Mouse (Mus musculus) heart, adult 2 months (tissue): ENCODE measurements around the gene Rpl18a. TPM values are rescaled to one million over a fixed set of nuclear protein-coding genes. Genes with fewer than 3 reads are reported as not detected.

Experiments
- DNase-seq, 2 experiments: peaks; one replicate each; pipeline ENCODE4 v3.0.0; 2021
- H3K27ac ChIP-seq: fragments of 200-600 bp; 2 replicates; pipeline ENCODE4 v1.8.1; 2022
- H3K27me3 ChIP-seq: fragments of 200-500 bp; 2 replicates; pipeline ENCODE4 v1.6.1; 2012; ENCODE audit warnings: mild to moderate bottlenecking, low read length, inconsistent platforms, mixed read lengths; ENCODE audit not compliant: control insufficient read depth, insufficient read depth
- H3K36me3 ChIP-seq: fragments of 200-500 bp; 2 replicates; pipeline ENCODE4 v1.6.1; 2012; ENCODE audit warnings: low read length, inconsistent platforms; ENCODE audit not compliant: control insufficient read depth, insufficient read depth
- H3K4me1 ChIP-seq: fragments of 200-500 bp; 2 replicates; pipeline ENCODE4 v1.6.1; 2011; ENCODE audit warnings: low read length; ENCODE audit not compliant: control insufficient read depth, insufficient read depth
- H3K4me3 ChIP-seq: fragments of 200-600 bp; 2 replicates; pipeline ENCODE4 v1.8.1; 2022
- H3K79me2 ChIP-seq: fragments of 200-500 bp; replicated peaks from 2 replicates; pipeline ENCODE4 v1.6.1; 2012; ENCODE audit warnings: mild to moderate bottlenecking, inconsistent platforms, low read length, moderate library complexity, mixed read lengths; ENCODE audit not compliant: control insufficient read depth, insufficient read depth
- H3K9ac ChIP-seq: fragments of 200-500 bp; 2 replicates; pipeline ENCODE4 v1.6.1; 2012; ENCODE audit warnings: low read depth, mild to moderate bottlenecking, control low read depth, inconsistent platforms, low read length, mixed read lengths
- CTCF ChIP-seq: fragments of 200-600 bp; IDR thresholded peaks from 2 replicates; pipeline ENCODE4 v1.8.1; 2022; ENCODE audit warnings: antibody characterized with exemption, mild to moderate bottlenecking, moderate library complexity
- EP300 ChIP-seq: fragments of 200-500 bp; IDR thresholded peaks from 2 replicates; pipeline ENCODE4 v1.6.1; 2011; ENCODE audit warnings: low read depth, low read length, control low read depth; ENCODE audit not compliant: insufficient read depth
- POLR2A ChIP-seq: fragments of 200-500 bp; IDR thresholded peaks from 2 replicates; pipeline ENCODE4 v1.6.1; 2011; ENCODE audit warnings: mild to moderate bottlenecking, low read depth, low read length, control low read depth; ENCODE audit not compliant: insufficient read depth
- WGBS: fragments of 180-500 bp; shearing (Covaris S2); methylation state at CpG from one replicate; pipeline ENCODE4 v1.1.7; 2018; 5-methylcytosine and 5-hydroxymethylcytosine counted together
- intact Hi-C: fragments of 180-260 bp; cut with DNase I; formaldehyde crosslinking; loops from one replicate; pipeline ENCODE4 v1.15.1; 2025
- polyA plus RNA-seq: library from polyadenylated mRNA; depleted of rRNA; stranded (reverse); fragments of >200 nt; gene quantifications from 2 replicates; pipeline ENCODE4 v1.2.3, GENCODE M21; 2012
- total RNA-seq, 2 experiments: library from RNA; stranded (reverse); gene quantifications; 2 replicates each; pipeline ENCODE4 v1.2.3; 2021

The Rpl18a gene
- total and polyA plus RNA-seq, 3 experiments = 909 to 2,387 (median 1,075) TPM

DNA sequence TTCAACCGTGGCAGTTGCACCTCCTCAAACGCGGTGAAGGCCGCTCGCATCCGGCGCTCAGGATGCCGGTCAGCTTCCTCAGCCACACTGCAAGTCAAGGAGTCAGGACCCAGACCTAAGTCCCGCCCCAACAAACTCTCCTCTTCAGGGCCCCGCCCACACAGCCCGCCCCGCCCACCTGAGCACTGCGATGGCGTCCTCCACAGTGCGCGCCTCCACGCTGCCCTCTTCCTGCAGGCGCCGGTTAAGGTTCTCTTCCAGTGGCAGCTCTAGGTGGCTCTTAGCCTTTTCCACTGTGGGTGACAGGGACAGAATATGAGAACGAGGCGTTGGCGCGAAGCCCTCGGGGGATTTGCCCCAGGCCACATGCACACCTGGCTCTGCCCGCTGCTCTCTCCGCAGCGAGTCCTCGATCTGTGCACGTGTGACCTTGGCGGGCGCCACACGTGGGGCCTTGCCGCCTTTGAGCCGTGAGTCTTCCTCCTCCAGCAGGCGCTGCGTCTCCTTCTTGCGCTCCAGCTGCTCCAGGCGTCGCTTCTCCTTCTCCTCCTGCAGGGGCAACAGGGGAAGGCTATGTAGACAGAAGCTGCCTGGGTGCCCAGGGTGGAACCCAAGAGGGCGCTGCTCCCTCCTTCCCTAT, 28.5 kb downstream of the Rpl18a start:
- no peak for TF ChIP-seq CTCF
- Histone ChIP-seq H3K4me3 (no peak overlapping the region), H3K27me3 (no peaks in the 10 kb centered on the region), H3K36me3 (no peaks in the 10 kb centered on the region), H3K27ac (no peak overlapping the region), H3K79me2 (no peaks in the 10 kb centered on the region), H3K4me1 (peaks cover 9% of the 10 kb centered on the region), H3K9ac (no peak overlapping the region)
- WGBS = 60% methylated on average over 40 of the region's 40 CpGs
- DNase-seq = peak in 1 of 2 experiments; percentile 44
- intact Hi-C loops = loop anchor here (1.0 to 2.0 kb wide), 2 partner anchors 24 to 148 kb away; no protein-coding TSS in a partner anchor

- H3K36me3 ChIP-seq = no peaks in the 10 kb centered on the region
- TF ChIP-seq EP300 (no peak), POLR2A (no peak), CTCF (no peak)
- no peak overlapping the region for H3K4me3 ChIP-seq
- intact Hi-C loops = loop anchor here (2.0 kb wide), 1 partner anchor 46 kb away; no protein-coding TSS in a partner anchor
- DNase-seq = no peak
- H3K9ac ChIP-seq = no peak overlapping the region
- H3K27ac ChIP-seq = no peak overlapping the region
- H3K79me2 ChIP-seq = no peaks in the 10 kb centered on the region
- peaks cover 9% of the 10 kb centered on the region for H3K27me3 ChIP-seq
- H3K4me1 ChIP-seq = peaks cover 9% of the 10 kb centered on the region
- 87% methylated on average over 7 of the region's 7 CpGs for WGBS
Observed at GRCm38 (mm10) chr8:70866566-70866965, 30.6 kb downstream of the Rpl18a start.

- Histone ChIP-seq H3K4me1 (peaks cover 9% of the 10 kb centered on the region), H3K4me3 (peak overlapping the region; percentile 93), H3K79me2 (no peaks in the 10 kb centered on the region), H3K9ac (no peak overlapping the region), H3K36me3 (no peaks in the 10 kb centered on the region), H3K27me3 (peaks cover 9% of the 10 kb centered on the region), H3K27ac (peak overlapping the region; percentile 54)
- intact Hi-C loops = loop anchor here (2.0 kb wide), 1 partner anchor 45 kb away; no protein-coding TSS in a partner anchor
- WGBS = 7% methylated on average over 12 of the region's 12 CpGs
- no peak for TF ChIP-seq CTCF
- TF ChIP-seq POLR2A = no peak
- no peak for TF ChIP-seq EP300
- DNase-seq = no peak
Observed at GRCm38 (mm10) chr8:70866001-70866520, 31.2 kb downstream of the Rpl18a start.

GRCm38 (mm10) chr8:70865350-70866000, 31.7 kb downstream of the Rpl18a start:
- no peaks in the 10 kb centered on the region for H3K79me2 ChIP-seq
- H3K27ac ChIP-seq = peak overlapping the region; percentile 72
- H3K27me3 ChIP-seq = peaks cover 9% of the 10 kb centered on the region
- intact Hi-C loops = no loop called here
- WGBS = under 1% methylated on average over 46 of the region's 46 CpGs
- peak; percentile 97 to 99 for DNase-seq
- H3K9ac ChIP-seq = peak overlapping the region; percentile 57
- H3K36me3 ChIP-seq = no peaks in the 10 kb centered on the region
- no peak for TF ChIP-seq CTCF
- TF ChIP-seq POLR2A = peak; percentile 68
- TF ChIP-seq EP300 = peak; percentile 75; the same call in 1 of the 2 replicates
- peak overlapping the region; percentile 93 for H3K4me3 ChIP-seq
- peaks cover 9% of the 10 kb centered on the region for H3K4me1 ChIP-seq

GRCm38 (mm10) chr8:70864712-70865221, 32.4 kb downstream of the Rpl18a start:
- H3K27ac ChIP-seq = peak overlapping the region; percentile 72; the same call in 1 of the 2 replicates
- WGBS = 4% methylated on average over 24 of the region's 24 CpGs
- TF ChIP-seq CTCF = no peak
- no peak for TF ChIP-seq POLR2A
- no peak for TF ChIP-seq EP300
- no peaks in the 10 kb centered on the region for H3K79me2 ChIP-seq
- peaks cover 9% of the 10 kb centered on the region for H3K4me1 ChIP-seq
- peak; percentile 50 to 63 for DNase-seq
- peak overlapping the region; percentile 57 for H3K9ac ChIP-seq
- H3K36me3 ChIP-seq = no peaks in the 10 kb centered on the region
- intact Hi-C loops = no loop called here
- H3K27me3 ChIP-seq = peaks cover 9% of the 10 kb centered on the region
- peak overlapping the region; percentile 93 for H3K4me3 ChIP-seq
